Mouse (Mus musculus) thymus, adult 2 months (tissue): Measurements from ENCODE around the gene Mmp1b.
"Not testable (repeated sequence)": the region's sequence is repeated elsewhere in the genome, so short reads cannot be mapped to it uniquely, and the experiment has no call there.

Source experiments
- CTCF ChIP-seq: fragments of 200-500 bp; IDR thresholded peaks from 2 replicates; pipeline ENCODE4 v1.5.1; 2012; ENCODE audit warnings: mild to moderate bottlenecking, control low read depth, low read length, moderate library complexity, borderline replicate concordance; ENCODE audit not compliant: control insufficient read depth, poor library complexity, insufficient read depth; ENCODE audit errors: extremely low read depth
- POLR2A ChIP-seq: fragments of 200-500 bp; IDR thresholded peaks from 2 replicates; pipeline ENCODE4 v1.6.1; 2012; ENCODE audit warnings: mild to moderate bottlenecking, low read length, control low read depth, moderate library complexity; ENCODE audit not compliant: control insufficient read depth, poor library complexity, insufficient read depth; ENCODE audit errors: extremely low read depth

- not testable (repeated sequence) for TF ChIP-seq CTCF, POLR2A
Observed at GRCm38 (mm10) chr9:7396556-7396955, 8.7 kb upstream of the Mmp1b start.
